Mouse (Mus musculus): ENCODE measurements around the gene Gm8797. TPM values are rescaled to one million over a fixed set of nuclear protein-coding genes. Genes with fewer than 3 reads are reported as not detected.

Gene Gm8797
- polyA plus RNA-seq (2017; shearing (Covaris generic)) = 46.6 TPM

DNA sequence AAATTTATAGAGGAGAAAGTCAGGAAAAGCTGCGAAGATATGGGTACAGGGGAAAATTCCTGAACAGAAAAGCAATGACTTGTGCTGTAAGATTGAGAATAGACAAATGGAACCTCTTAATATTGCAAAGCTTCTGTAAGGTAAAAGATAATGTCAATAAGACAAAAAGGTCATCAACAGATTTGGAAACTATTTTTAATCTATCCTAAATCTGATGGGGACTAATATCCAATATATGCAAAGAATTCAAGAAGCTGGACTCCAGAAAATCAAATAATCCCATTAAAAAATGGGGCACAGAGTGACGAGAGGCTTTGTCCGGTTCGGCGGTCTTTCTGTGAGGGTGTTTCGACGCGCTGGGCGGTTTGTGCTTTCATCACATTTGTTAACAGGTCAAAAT, at the start of gene Gm8797:
Gene Gm8797 (plus strand): TSS at position 301 of the 400 bp plus-strand sequence.

Data from effector memory CD4-positive, alpha-beta T cell, adult 5 months (primary cell).